Comparison of ENCODE assay signal across 13 mouse cellular contexts in the genomic region with DNA sequence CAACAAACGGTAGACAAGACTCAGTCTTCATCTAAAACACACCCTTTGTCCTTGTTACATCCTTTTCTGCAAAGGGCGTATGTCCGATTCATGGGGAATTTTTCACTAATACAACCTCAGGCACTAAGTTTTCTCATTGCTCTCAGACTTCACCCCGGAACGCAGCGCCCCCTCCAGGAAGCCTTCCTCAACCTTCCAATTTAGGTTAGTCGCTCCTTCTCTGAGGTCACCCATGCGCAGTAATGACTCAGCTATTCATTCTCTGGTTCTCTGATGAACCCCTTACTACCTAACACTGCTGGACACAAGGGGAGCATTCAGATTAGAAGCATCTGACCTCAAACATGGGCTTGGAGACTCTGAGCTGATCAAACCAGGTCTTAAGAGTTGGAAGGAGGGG. TPM values are rescaled to one million over a fixed set of nuclear protein-coding genes. Genes with fewer than 3 reads are reported as not detected.
DNase-seq lines count a peak whose midpoint lies in the region; ATAC-seq and TF ChIP-seq lines count a peak whose summit lies in the region.
"Had no signal": no experiment of that assay in that cellular context is flagged by ENCODE, and none has a peak within 500 bp of the region (broad histone marks: within the 10 kb centered on the region; RNA-seq: fewer than 3 reads in every experiment).

No protein-coding gene starts in this region.

- no peaks in the 10 kb centered on the region for H3K4me1 ChIP-seq in kidney, postnatal 0 days (replicated peaks; ENCODE audit: insufficient read depth, low read length)
- H3K4me1 ChIP-seq in kidney, adult 2 months (ENCODE audit: control insufficient read depth, insufficient read depth, low read length): no peaks in the 10 kb centered on the region
- H3K4me1 ChIP-seq in E14TG2a.4 (replicated peaks; ENCODE audit: low read depth, low read length): peaks cover 67% of the 10 kb centered on the region
- H3K4me1 ChIP-seq in limb, embryonic 11.5 days (ENCODE audit: control insufficient read depth, insufficient read depth, low read length): no peaks in the 10 kb centered on the region
- H3K4me1 ChIP-seq in heart, embryonic 10.5 days: peaks cover 4% of the 10 kb centered on the region; the same call in 1 of the 2 replicates

- H3K9ac ChIP-seq in kidney, postnatal 0 days (ENCODE audit: low read depth, low read length): no peak overlapping the region
- no peak overlapping the region for H3K9ac ChIP-seq in limb, embryonic 11.5 days (ENCODE audit: low read length)
- H3K9ac ChIP-seq: embryonic facial prominence, embryonic 12.5 days; limb, embryonic 15.5 days; midbrain, embryonic 13.5 days had no signal

- WGBS in kidney, postnatal 0 days: 14% methylated on average over 8 of the region's 8 CpGs
- WGBS in kidney, adult 2 months: 20% methylated on average over 8 of the region's 8 CpGs
- WGBS in limb, embryonic 11.5 days: 17% methylated on average over 8 of the region's 8 CpGs
- WGBS in heart, embryonic 10.5 days: 16% methylated on average over 8 of the region's 8 CpGs

- TF ChIP-seq CTCF in kidney, postnatal 0 days (IDR thresholded peaks at IDR 0.05; ENCODE audit: low read depth): peak; percentile 37; the same call in 1 of the 2 replicates
- no peak for TF ChIP-seq CTCF in kidney, adult 2 months (conservative IDR thresholded peaks at IDR 0.05; ENCODE audit: insufficient read depth, insufficient read length, low read depth, low read length)
- TF ChIP-seq CTCF in E14TG2a.4 (conservative IDR thresholded peaks at IDR 0.05; ENCODE audit: low read length): peak; percentile 54

- no peak overlapping the region for H3K4me2 ChIP-seq in kidney, postnatal 0 days (ENCODE audit: low read length)
- H3K4me2 ChIP-seq in limb, embryonic 11.5 days (ENCODE audit: low read depth, severe bottlenecking): no peak overlapping the region
- H3K4me2 ChIP-seq: embryonic facial prominence, embryonic 12.5 days; limb, embryonic 15.5 days; midbrain, embryonic 13.5 days had no signal

- no peak overlapping the region for H3K4me3 ChIP-seq in kidney, postnatal 0 days (replicated peaks; ENCODE audit: low read depth, low read length)
- no peak overlapping the region for H3K4me3 ChIP-seq in kidney, adult 2 months (ENCODE audit: insufficient read depth, low read depth, low read length)
- peak overlapping the region; percentile 69 for H3K4me3 ChIP-seq in E14TG2a.4 (replicated peaks; ENCODE audit: low read length)
- H3K4me3 ChIP-seq in limb, embryonic 11.5 days (ENCODE audit: low read depth, low read length): no peak overlapping the region
- H3K4me3 ChIP-seq in heart, embryonic 10.5 days: no peak overlapping the region
- H3K4me3 ChIP-seq: embryonic facial prominence, embryonic 12.5 days; heart, adult 2 months; limb, embryonic 15.5 days; midbrain, embryonic 13.5 days had no signal

- H3K27me3 ChIP-seq in kidney, postnatal 0 days (ENCODE audit: insufficient read depth, low read length): peaks cover 43% of the 10 kb centered on the region
- H3K27me3 ChIP-seq in kidney, adult 2 months (replicated peaks; ENCODE audit: control insufficient read depth, insufficient read depth, low read length): peaks cover 5% of the 10 kb centered on the region
- peaks cover 33% of the 10 kb centered on the region for H3K27me3 ChIP-seq in E14TG2a.4 (ENCODE audit: insufficient read depth, low read length)
- H3K27me3 ChIP-seq in limb, embryonic 11.5 days (ENCODE audit: control insufficient read depth, insufficient read depth, low read length): peaks cover 48% of the 10 kb centered on the region
- peaks cover 70% of the 10 kb centered on the region for H3K27me3 ChIP-seq in heart, embryonic 10.5 days (ENCODE audit: insufficient read depth, poor library complexity, severe bottlenecking)

- no peaks in the 10 kb centered on the region for H3K9me3 ChIP-seq in kidney, postnatal 0 days (replicated peaks; ENCODE audit: low read length)
- H3K9me3 ChIP-seq in E14TG2a.4 (ENCODE audit: low read length): no peaks in the 10 kb centered on the region
- no peaks in the 10 kb centered on the region for H3K9me3 ChIP-seq in limb, embryonic 11.5 days (ENCODE audit: control insufficient read depth, low read length)
- no peaks in the 10 kb centered on the region for H3K9me3 ChIP-seq in heart, embryonic 10.5 days
- H3K9me3 ChIP-seq: embryonic facial prominence, embryonic 12.5 days; limb, embryonic 15.5 days; midbrain, embryonic 13.5 days had no signal

- no peak for DNase-seq in kidney, postnatal 0 days (ENCODE audit: low spot score)
- DNase-seq in kidney, adult 2 months: no peak
- DNase-seq in R1 (ENCODE audit: low read depth, low spot score): peak; percentile 93
- DNase-seq in limb, embryonic 11.5 days (ENCODE audit: low spot score): peak; percentile 31
- no peak for DNase-seq in thymus, postnatal 0 days (ENCODE audit: low spot score)
- DNase-seq in right cerebral cortex, adult 2 months (ENCODE audit: low spot score in 2 of 2): no peak
- DNase-seq in heart, embryonic 10.5 days (ENCODE audit: low spot score): no peak
- DNase-seq: heart, adult 2 months had no signal

- no peak for ATAC-seq in kidney, postnatal 0 days (replicated peaks; ENCODE audit: low FRiP score, low read depth)
- no peak for ATAC-seq in limb, embryonic 11.5 days (ENCODE audit: insufficient number of reproducible peaks, low FRiP score, low TSS enrichment, low read depth)
- ATAC-seq: inflammation-experienced regulatory T-cells, adult 6 months; midbrain, embryonic 13.5 days had no signal

- no peaks in the 10 kb centered on the region for H3K36me3 ChIP-seq in kidney, postnatal 0 days (ENCODE audit: insufficient read depth, low read length)
- no peaks in the 10 kb centered on the region for H3K36me3 ChIP-seq in kidney, adult 2 months (ENCODE audit: control insufficient read depth, insufficient read depth, low read length)
- H3K36me3 ChIP-seq in E14TG2a.4 (ENCODE audit: insufficient read depth, low read length): no peaks in the 10 kb centered on the region
- H3K36me3 ChIP-seq in limb, embryonic 11.5 days (ENCODE audit: control insufficient read depth, insufficient read depth, low read length): no peaks in the 10 kb centered on the region
- H3K36me3 ChIP-seq in heart, embryonic 10.5 days: no peaks in the 10 kb centered on the region
- H3K36me3 ChIP-seq: embryonic facial prominence, embryonic 12.5 days; limb, embryonic 15.5 days; midbrain, embryonic 13.5 days had no signal

- TF ChIP-seq POLR2A in kidney, adult 2 months (IDR thresholded peaks at IDR 0.05; ENCODE audit: low read depth, low read length): no peak

- H3K27ac ChIP-seq in kidney, postnatal 0 days: no peak overlapping the region
- H3K27ac ChIP-seq in kidney, adult 2 months (ENCODE audit: insufficient read depth, low read depth, low read length): no peak overlapping the region
- H3K27ac ChIP-seq in limb, embryonic 11.5 days (replicated peaks; ENCODE audit: low read depth, low read length): no peak overlapping the region
- no peak overlapping the region for H3K27ac ChIP-seq in heart, embryonic 10.5 days
- H3K27ac ChIP-seq: embryonic facial prominence, embryonic 12.5 days; heart, adult 2 months; limb, embryonic 15.5 days; midbrain, embryonic 13.5 days had no signal

RNA-seq across cellular contexts. Expression of a gene that starts 7.6 kb away (rescaled TPM):
- 0.05 TPM in 2 replicates for polyA plus RNA-seq in kidney, postnatal 0 days (2015; fragmentation: Nextera tagmentation; extraction: Ambion mirVana)
- 0.06 and 0.11 TPM in 2 replicates for polyA plus RNA-seq in kidney, adult 2 months (2012; rRNA removed)
- polyA plus RNA-seq in limb, embryonic 11.5 days (2014; fragmentation: Nextera tagmentation; extraction: Ambion mirVana): 0.21 and 0.44 TPM in 2 replicates
- polyA plus RNA-seq in thymus, postnatal 0 days (2015; fragmentation: Nextera tagmentation; extraction: Ambion mirVana): 0.05 TPM in 1 of 2 replicates, not detected in the other
- 0.18 TPM in 1 of 2 replicates, not detected in the other for polyA plus RNA-seq in heart, embryonic 10.5 days (2016; fragmentation: Nextera tagmentation; extraction: Ambion mirVana)
- polyA plus RNA-seq: inflammation-experienced regulatory T-cells, adult 6 months; midbrain, embryonic 13.5 days had no signal

RNA-seq across cellular contexts. Expression of a gene that starts 51.8 kb away (rescaled TPM):
- polyA plus RNA-seq in kidney, postnatal 0 days (2015; fragmentation: Nextera tagmentation; extraction: Ambion mirVana): 16.1 and 21.3 TPM in 2 replicates
- polyA plus RNA-seq in kidney, adult 2 months (2012; rRNA removed): 4.2 and 5.0 TPM in 2 replicates
- polyA plus RNA-seq in limb, embryonic 11.5 days (2014; fragmentation: Nextera tagmentation; extraction: Ambion mirVana): 21.3 and 21.6 TPM in 2 replicates
- 11.3 and 12.1 TPM in 2 replicates for polyA plus RNA-seq in thymus, postnatal 0 days (2015; fragmentation: Nextera tagmentation; extraction: Ambion mirVana)
- 13.2 and 16.2 TPM in 2 replicates for polyA plus RNA-seq in heart, embryonic 10.5 days (2016; fragmentation: Nextera tagmentation; extraction: Ambion mirVana)

Comparison
In these comparisons a context has a peak if more than half of its experiments do, and no peak if none do; other contexts are left out.
1. DNase-seq: peak in R1 (single experiment) and limb, embryonic 11.5 days (single experiment); none in kidney, postnatal 0 days (single experiment), kidney, adult 2 months (single experiment), thymus, postnatal 0 days (single experiment), right cerebral cortex, adult 2 months (0 of 2) and heart, embryonic 10.5 days (single experiment).